Mouse (Mus musculus) olfactory bulb, adult 2 months (tissue): ENCODE measurements around the gene Fez1.

ENCODE experiments used
- CTCF ChIP-seq: fragments of 200-500 bp; IDR thresholded peaks from 2 replicates; pipeline ENCODE4 v1.5.1; 2012; ENCODE audit warnings: low read depth, mild to moderate bottlenecking, low read length, moderate library complexity; ENCODE audit not compliant: insufficient read depth
- POLR2A ChIP-seq: fragments of 200-500 bp; IDR thresholded peaks from 2 replicates; pipeline ENCODE4 v1.6.1; 2012; ENCODE audit warnings: mild to moderate bottlenecking, low read depth, low read length, moderate library complexity; ENCODE audit not compliant: insufficient read depth

DNA sequence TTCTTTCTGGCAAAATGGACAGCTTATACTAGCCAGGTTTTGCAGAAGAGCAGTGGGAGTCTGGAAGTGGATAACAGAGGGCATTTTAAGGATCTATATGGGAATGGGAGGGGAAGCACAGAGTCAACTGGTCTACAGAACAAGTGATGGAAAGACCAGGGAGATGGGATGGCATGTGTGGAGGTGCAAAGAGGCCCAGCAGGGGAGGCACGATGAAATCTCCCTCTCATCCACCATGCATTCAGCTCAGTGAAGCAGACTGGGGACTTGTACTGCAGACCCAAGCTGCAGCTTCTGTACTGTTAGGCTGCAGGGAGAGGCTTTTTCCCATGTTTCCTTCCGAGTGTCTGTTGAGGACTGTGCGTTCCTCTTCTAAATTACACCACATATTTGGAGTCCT, 12.2 kb downstream of the Fez1 start:
- TF ChIP-seq POLR2A (no peak), CTCF (no peak)
